Comparison of ENCODE assay signal across 8 mouse cellular contexts in the genomic region with DNA sequence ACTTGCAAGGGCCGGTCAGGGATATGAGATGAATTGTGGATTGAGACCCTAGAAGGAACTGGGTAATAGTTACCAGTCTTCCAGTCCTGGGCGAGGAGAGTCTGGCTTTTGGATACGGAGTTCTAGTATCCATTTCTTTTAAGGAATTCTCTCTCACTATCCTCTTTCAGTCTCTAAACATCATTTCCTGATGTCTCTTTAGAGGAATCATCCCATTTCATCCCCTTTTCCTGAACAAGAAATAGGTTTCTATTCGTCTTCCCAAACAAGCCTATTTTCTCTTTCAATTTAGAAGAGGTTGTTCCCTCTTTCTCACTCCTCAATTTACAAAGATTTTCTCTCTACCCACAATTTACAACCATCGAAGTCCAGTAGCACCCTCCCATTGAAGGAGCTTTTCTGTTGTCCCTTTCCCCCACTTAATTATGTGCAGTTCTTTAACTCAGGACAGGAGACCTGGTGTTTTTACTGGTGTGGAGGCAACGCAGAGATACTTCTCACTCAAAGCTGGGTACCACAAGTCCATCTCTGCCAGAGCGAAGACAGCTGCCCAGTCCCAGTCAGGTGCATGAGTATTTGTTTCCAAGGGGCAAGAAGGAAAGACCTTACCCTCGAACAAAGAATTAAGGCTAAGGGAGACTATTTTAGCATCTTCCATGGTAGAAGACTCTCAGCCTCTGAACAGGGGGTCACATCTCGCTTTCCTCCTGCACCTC. TPM values are rescaled to one million over a fixed set of nuclear protein-coding genes. Genes with fewer than 3 reads are reported as not detected.
DNase-seq lines count a peak whose midpoint lies in the region; ATAC-seq and TF ChIP-seq lines count a peak whose summit lies in the region.

No protein-coding gene starts in this region.

- no peaks in the 10 kb centered on the region for H3K9me3 ChIP-seq in hindbrain, embryonic 12.5 days (replicated peaks)
- no peaks in the 10 kb centered on the region for H3K9me3 ChIP-seq in midbrain, embryonic 12.5 days

- H3K4me3 ChIP-seq in bone marrow macrophage, adult 2 months (ENCODE audit: insufficient read depth, low read length), result peak overlapping the region; percentile 53
- H3K4me3 ChIP-seq in hindbrain, embryonic 12.5 days, result peak overlapping the region; percentile 43
- peak overlapping the region; percentile 61 for H3K4me3 ChIP-seq in midbrain, embryonic 12.5 days

- ATAC-seq in hindbrain, embryonic 12.5 days (ENCODE audit: low FRiP score), result no peak
- no peak for ATAC-seq in midbrain, embryonic 12.5 days (ENCODE audit: low FRiP score, low read depth)
- no peak for ATAC-seq in megakaryocyte-erythroid progenitor cell, adult 5-6 weeks (replicated peaks; ENCODE audit: low FRiP score, low TSS enrichment, poor library complexity, severe bottlenecking)

- H3K27ac ChIP-seq in bone marrow macrophage, adult 2 months (ENCODE audit: insufficient read depth, low read depth, low read length), result no peak overlapping the region
- H3K27ac ChIP-seq in hindbrain, embryonic 12.5 days, result peak overlapping the region; percentile 76
- peak overlapping the region; percentile 93 for H3K27ac ChIP-seq in midbrain, embryonic 12.5 days (replicated peaks)

- H3K9ac ChIP-seq in hindbrain, embryonic 12.5 days, result peak overlapping the region; percentile 67
- H3K9ac ChIP-seq in midbrain, embryonic 12.5 days (replicated peaks), result peak overlapping the region; percentile 85

- WGBS in hindbrain, embryonic 12.5 days, result 2% methylated on average over 9 of the region's 9 CpGs
- WGBS in midbrain, embryonic 12.5 days, result 1% methylated on average over 9 of the region's 9 CpGs

- peaks cover 96% of the 10 kb centered on the region for H3K27me3 ChIP-seq in hindbrain, embryonic 12.5 days
- peaks cover 92% of the 10 kb centered on the region for H3K27me3 ChIP-seq in midbrain, embryonic 12.5 days

- peak; percentile 46 for DNase-seq in heart, adult 11 months
- no peak for DNase-seq in heart, adult 8-10 months (ENCODE audit: low spot score)
- no peak for DNase-seq in right cerebral cortex, postnatal 14 days
- DNase-seq in cerebellum, adult 11-12 months, result no peak

- TF ChIP-seq POLR2A in bone marrow macrophage, adult 2 months (IDR thresholded peaks at IDR 0.05; ENCODE audit: borderline replicate concordance, low read depth, low read length), result no peak

- no peaks in the 10 kb centered on the region; the same call in 1 of the 2 replicates for H3K4me1 ChIP-seq in bone marrow macrophage, adult 2 months (ENCODE audit: control insufficient read depth, insufficient read depth, low read length)
- peaks cover 20% of the 10 kb centered on the region for H3K4me1 ChIP-seq in hindbrain, embryonic 12.5 days
- peaks cover 33% of the 10 kb centered on the region for H3K4me1 ChIP-seq in midbrain, embryonic 12.5 days

- no peaks in the 10 kb centered on the region for H3K36me3 ChIP-seq in hindbrain, embryonic 12.5 days
- H3K36me3 ChIP-seq in midbrain, embryonic 12.5 days, result no peaks in the 10 kb centered on the region

- peak overlapping the region; percentile 66 for H3K4me2 ChIP-seq in hindbrain, embryonic 12.5 days (replicated peaks)
- H3K4me2 ChIP-seq in midbrain, embryonic 12.5 days (replicated peaks), result peak overlapping the region; percentile 68

- no peak for TF ChIP-seq CTCF in bone marrow macrophage, adult 2 months (IDR thresholded peaks at IDR 0.05; ENCODE audit: low read depth, low read length)

RNA-seq across cellular contexts. Expression of gene Lhx2, which starts 1.0 kb away (rescaled TPM):
- under 1 TPM in 1 of 4 experiments, not detected in 3; 0.24 TPM for total RNA-seq in heart, adult 8-10 months (2022)
- polyA plus RNA-seq in bone marrow macrophage, adult 2 months (2012; ENCODE audit: insufficient read depth, insufficient read length, missing spikeins), result 0.32 TPM in 1 of 2 replicates, not detected in the other
- 31.0 and 31.2 TPM in 2 replicates for polyA plus RNA-seq in hindbrain, embryonic 12.5 days (2016; fragmentation: Nextera tagmentation; extraction: Ambion mirVana)
- 110 and 133 TPM in 2 replicates for polyA plus RNA-seq in midbrain, embryonic 12.5 days (2016; fragmentation: Nextera tagmentation; extraction: Ambion mirVana)
- not detected in 2 replicates for total RNA-seq in megakaryocyte-erythroid progenitor cell, adult 5-6 weeks (2014; fragmentation: Nextera tagmentation)
- not detected in 2 replicates for total RNA-seq in megakaryocyte-erythroid progenitor cell, adult 5-6 weeks (2017)

RNA-seq across cellular contexts. Expression of gene Dennd1a, which starts 52.9 kb away (rescaled TPM):
- total RNA-seq in heart, adult 8-10 months (2022), result 10 to 100 TPM; 24.6 to 29.0 (median 27.3) TPM
- polyA plus RNA-seq in bone marrow macrophage, adult 2 months (2012; ENCODE audit: insufficient read depth, insufficient read length, missing spikeins), result 73.7 and 78.8 TPM in 2 replicates
- polyA plus RNA-seq in hindbrain, embryonic 12.5 days (2016; fragmentation: Nextera tagmentation; extraction: Ambion mirVana), result 16.4 and 17.9 TPM in 2 replicates
- polyA plus RNA-seq in midbrain, embryonic 12.5 days (2016; fragmentation: Nextera tagmentation; extraction: Ambion mirVana), result 25.6 and 26.2 TPM in 2 replicates
- 28.3 and 37.0 TPM in 2 replicates for total RNA-seq in megakaryocyte-erythroid progenitor cell, adult 5-6 weeks (2014; fragmentation: Nextera tagmentation)
- 17.6 and 34.2 TPM in 2 replicates for total RNA-seq in megakaryocyte-erythroid progenitor cell, adult 5-6 weeks (2017)

Comparison
In these comparisons a context has a peak if more than half of its experiments do, and no peak if none do; other contexts are left out.
1. RNA of gene Lhx2, which starts 1.0 kb away (polyA plus RNA-seq): 110 to 133 TPM in midbrain, embryonic 12.5 days and 31.0 to 31.2 TPM in hindbrain, embryonic 12.5 days; 0.32 TPM in bone marrow macrophage, adult 2 months; every median in the first group is over 10 times any median in the second.
2. Peak in every context shown above with its lines, with median percentiles within 50 percentile points of each other: H3K4me3 ChIP-seq.